Mouse (Mus musculus) heart, adult 18-20 months (tissue): ENCODE measurements around the gene Pim1. TPM values are rescaled to one million over a fixed set of nuclear protein-coding genes. Genes with fewer than 3 reads are reported as not detected.

Experiments used
- DNase-seq, 2 experiments: peaks; one replicate each; pipeline ENCODE4 v3.0.0; 2021 to 2022; ENCODE audit warnings: mixed read lengths in 1 of 2
- total RNA-seq, 2 experiments: library from RNA; stranded (reverse); gene quantifications; 2 replicates each; pipeline ENCODE4 v1.2.3; 2021

Gene Pim1
- total RNA-seq, 2 experiments from 2014 or later, result 12.7 to 21.2 TPM

- no peak for DNase-seq
Measured at GRCm38 (mm10) chr17:29465405-29466010, 25.0 kb upstream of the Pim1 start.

GRCm38 (mm10) chr17:29467030-29467429 is 23.5 kb upstream of the Pim1 start:
- DNase-seq, result no peak

- DNase-seq, result no peak
Measured at GRCm38 (mm10) chr17:29473466-29473865, 17.1 kb upstream of the Pim1 start.

GRCm38 (mm10) chr17:29474036-29474435 is 16.5 kb upstream of the Pim1 start:
- DNase-seq, result no peak

GRCm38 (mm10) chr17:29475142-29475541 is 15.4 kb upstream of the Pim1 start:
- no peak for DNase-seq

- DNase-seq, result no peak
Measured at GRCm38 (mm10) chr17:29476461-29476860, 14.1 kb upstream of the Pim1 start.

- no peak for DNase-seq
Measured at GRCm38 (mm10) chr17:29477357-29477756, 13.2 kb upstream of the Pim1 start.

GRCm38 (mm10) chr17:29478271-29478670 is 12.3 kb upstream of the Pim1 start:
- DNase-seq, result no peak

- no peak for DNase-seq
Measured at GRCm38 (mm10) chr17:29480256-29480655, 10.3 kb upstream of the Pim1 start.

- no peak for DNase-seq
Measured at GRCm38 (mm10) chr17:29482632-29483031, 7.9 kb upstream of the Pim1 start.

- no peak for DNase-seq
Measured at GRCm38 (mm10) chr17:29483282-29483681, 7.3 kb upstream of the Pim1 start.

- DNase-seq, result no peak
Measured at GRCm38 (mm10) chr17:29484431-29484830, 6.1 kb upstream of the Pim1 start.

- DNase-seq, result peak in 1 of 2 experiments; percentile 66
Measured at GRCm38 (mm10) chr17:29485336-29486233, 5.0 kb upstream of the Pim1 start.

- DNase-seq, result no peak
Measured at GRCm38 (mm10) chr17:29488257-29488977, 2.1 kb upstream of the Pim1 start.

- peak; percentile 64 to 75 for DNase-seq
Measured at GRCm38 (mm10) chr17:29488978-29489970, 1.3 kb upstream of the Pim1 start.

- DNase-seq, result peak; percentile 98 to 99
Measured at GRCm38 (mm10) chr17:29489971-29490712, 411 bp upstream of the Pim1 start.

- DNase-seq, result peak; percentile 80 to 82
Measured at GRCm38 (mm10) chr17:29491591-29492268, 1.2 kb downstream of the Pim1 start.

- DNase-seq, result peak; percentile 85 to 86
Measured at GRCm38 (mm10) chr17:29492269-29493191, 2.0 kb downstream of the Pim1 start.

- DNase-seq, result no peak
Measured at GRCm38 (mm10) chr17:29493461-29493980, 3.0 kb downstream of the Pim1 start.
